Mouse (Mus musculus) embryonic facial prominence, embryonic 12.5 days (tissue): Measurements from ENCODE around the gene Sat2. TPM values are rescaled to one million over a fixed set of nuclear protein-coding genes. Genes with fewer than 3 reads are reported as not detected.

Experiments used
- microRNA counts: library from miRNA; unstranded; fragments of <30 nt; microRNA quantifications from one replicate; lab custom pipeline; 2017
- microRNA-seq: library from miRNA; unstranded; fragments of <30 nt; microRNA quantifications from one replicate; pipeline ENCODE4, GENCODE M21; 2017
- polyA plus RNA-seq: library from polyadenylated mRNA; unstranded; fragments of >200 nt; fragmentation: Nextera tagmentation; extraction: Ambion mirVana; gene quantifications from 2 replicates; pipeline ENCODE4 v1.2.1, GENCODE M21; 2016

Gene Sat2
- polyA plus RNA-seq, 1 experiment from 2014 or later = 25.8 TPM

MicroRNA genes within 50 kb of the gene (microRNA counts, 519-probe panel; counts per million panel counts)
- microRNA mmu-miR-1934 (lab: Ali Mortazavi, UCI) (460 counts per million, percentile 65 among the panel's probes with 10 or more counts), microRNA mmu-miR-467f (lab: Ali Mortazavi, UCI) (1,609 counts per million, percentile 66 among the panel's probes with 10 or more counts)

Small RNAs within 50 kb of the gene (microRNA-seq; reads per million reads assigned to microRNA genes)
- gene Mir1934 (3.3 reads per million, percentile 15 among the genes with 10 or more reads in this experiment), gene Mir467f (not detected)

Other genes starting within 250 kb of the Sat2 start
- 126 and 129 TPM in 2 replicates for gene Naa38, start 226.5 kb upstream of the Sat2 start, polyA plus RNA-seq
- gene Cyb5d1, start 226.4 kb upstream of the Sat2 start, polyA plus RNA-seq = 44.6 and 50.0 TPM in 2 replicates
- gene Tmem88, start 223.8 kb upstream of the Sat2 start, polyA plus RNA-seq = 18.1 and 21.3 TPM in 2 replicates
- 42.3 and 43.4 TPM in 2 replicates for gene Kdm6b, start 208.3 kb upstream of the Sat2 start, polyA plus RNA-seq
- gene Dnah2, start 72.9 kb upstream of the Sat2 start, polyA plus RNA-seq = 2.4 and 2.8 TPM in 2 replicates
- 57.0 and 61.9 TPM in 2 replicates for gene Efnb3, start 61.8 kb upstream of the Sat2 start, polyA plus RNA-seq
- gene Wrap53, start 41.8 kb upstream of the Sat2 start, polyA plus RNA-seq = 29.4 and 36.2 TPM in 2 replicates
- gene Trp53, start 41.7 kb upstream of the Sat2 start, polyA plus RNA-seq = 159 and 161 TPM in 2 replicates
- gene Atp1b2, start 16.1 kb upstream of the Sat2 start, polyA plus RNA-seq = 4.2 and 5.3 TPM in 2 replicates
- gene Shbg, start 4.1 kb upstream of the Sat2 start, polyA plus RNA-seq = not detected in 2 replicates
- gene Fxr2, start 11.0 kb downstream of the Sat2 start, polyA plus RNA-seq = 52.2 and 58.4 TPM in 2 replicates
- gene Sox15, start 33.3 kb downstream of the Sat2 start, polyA plus RNA-seq = 0.36 TPM in 1 of 2 replicates, not detected in the other
- 63.3 and 67.9 TPM in 2 replicates for gene Mpdu1, start 40.6 kb downstream of the Sat2 start, polyA plus RNA-seq
- gene Cd68, start 44.1 kb downstream of the Sat2 start, polyA plus RNA-seq = 8.0 and 8.5 TPM in 2 replicates
- 561 and 632 TPM in 2 replicates for gene Eif4a1, start 50.4 kb downstream of the Sat2 start, polyA plus RNA-seq
- gene Senp3, start 60.1 kb downstream of the Sat2 start, polyA plus RNA-seq = 134 and 147 TPM in 2 replicates
- gene Tnfsf13, start 63.8 kb downstream of the Sat2 start, polyA plus RNA-seq = 0.50 TPM in 2 replicates
- 3.1 and 3.9 TPM in 2 replicates for gene Tnfsf12, start 73.8 kb downstream of the Sat2 start, polyA plus RNA-seq
- gene Tnfsfm13, start 74.1 kb downstream of the Sat2 start, polyA plus RNA-seq = 2.5 and 3.5 TPM in 2 replicates
- gene Polr2a, start 136.6 kb downstream of the Sat2 start, polyA plus RNA-seq = 27.9 and 32.7 TPM in 2 replicates
- gene Slc35g3, start 139.9 kb downstream of the Sat2 start, polyA plus RNA-seq = not detected in 2 replicates
- 2.1 and 2.4 TPM in 2 replicates for gene Zbtb4, start 143.9 kb downstream of the Sat2 start, polyA plus RNA-seq
- 11.1 and 11.9 TPM in 2 replicates for gene Chrnb1, start 173.9 kb downstream of the Sat2 start, polyA plus RNA-seq
- 1.7 and 2.2 TPM in 2 replicates for gene Fgf11, start 179.8 kb downstream of the Sat2 start, polyA plus RNA-seq
- 2.9 and 3.0 TPM in 2 replicates for gene Tmem102, start 183.6 kb downstream of the Sat2 start, polyA plus RNA-seq
- gene Gm39566, start 193.3 kb downstream of the Sat2 start, polyA plus RNA-seq = not detected in 2 replicates
- not detected in 2 replicates for gene Spem2, start 196.4 kb downstream of the Sat2 start, polyA plus RNA-seq
- gene Spem1, start 200.2 kb downstream of the Sat2 start, polyA plus RNA-seq = 0.29 and 0.58 TPM in 2 replicates
- 13.0 and 13.1 TPM in 2 replicates for gene Nlgn2, start 215.8 kb downstream of the Sat2 start, polyA plus RNA-seq
- gene Tmem256, start 216.5 kb downstream of the Sat2 start, polyA plus RNA-seq = 351 and 399 TPM in 2 replicates
- 122 and 127 TPM in 2 replicates for gene Plscr3, start 224.4 kb downstream of the Sat2 start, polyA plus RNA-seq
- gene Tnk1, start 236.7 kb downstream of the Sat2 start, polyA plus RNA-seq = 2.4 and 2.5 TPM in 2 replicates